Mouse (Mus musculus) E14TG2a.4 (cell line): ENCODE data around the gene Cyp2c29.

Experiments
- CTCF ChIP-seq: conservative IDR thresholded peaks from 2 replicates; pipeline ENCODE4 v1.5.1; 2014; ENCODE audit warnings: low read length
- NANOG ChIP-seq: IDR thresholded peaks from 2 replicates; pipeline ENCODE4 v1.6.1; 2014; ENCODE audit warnings: borderline replicate concordance, low read length, mixed read lengths
- POU5F1 ChIP-seq: IDR thresholded peaks from 2 replicates; pipeline ENCODE4 v1.6.1; 2014; ENCODE audit warnings: low read length, borderline replicate concordance

GRCm38 (mm10) chr19:39285637-39286036 is 16.4 kb downstream of the Cyp2c29 start:
- no peak for TF ChIP-seq CTCF
- no peak for TF ChIP-seq NANOG
- no peak for TF ChIP-seq POU5F1
